Mouse (Mus musculus) cerebellum, adult (tissue): ENCODE results near the gene Noxred1.
A peak's percentile ranks its signal among the peaks of the same experiment; 100 is the strongest.
"Not testable (repeated sequence)": the region's sequence is repeated elsewhere in the genome, so short reads cannot be mapped to it uniquely, and the experiment has no call there.

Experiments
- ATAC-seq: cut with Nextera tagmentation; 2 replicates; pipeline ENCODE4 v1.9.2; 2017; ENCODE audit warnings: mild to moderate bottlenecking, moderate library complexity, mixed read lengths; ENCODE audit not compliant: insufficient number of reproducible peaks, low FRiP score, low TSS enrichment

The Noxred1 gene

GRCm38 (mm10) chr12:87238632-87239031, at the start of gene Noxred1:
Gene Noxred1, minus strand, starts transcription at chr12:87238732.
- no peak for ATAC-seq

DNA sequence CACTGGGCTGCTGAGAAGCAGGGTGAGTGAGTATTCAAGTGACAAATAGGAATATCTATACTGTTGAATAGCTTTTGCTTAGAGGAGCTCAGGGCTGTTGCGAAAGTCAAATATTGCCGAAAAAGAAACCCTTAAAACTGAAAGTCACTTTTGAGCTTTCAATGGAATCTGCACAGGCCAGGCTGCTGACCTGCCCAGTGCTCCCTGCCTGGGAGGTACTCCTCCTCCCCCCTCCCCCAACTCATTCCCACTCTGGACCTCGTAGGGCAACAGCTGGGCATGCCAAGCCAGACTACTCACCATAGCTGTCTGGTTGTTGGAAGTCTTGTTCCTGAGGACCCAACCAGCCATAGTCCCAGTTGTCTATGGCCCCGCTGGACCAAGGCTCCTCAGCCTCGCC, 46.2 kb upstream of the Noxred1 start:
- no peak for ATAC-seq

- no peak for ATAC-seq
Measured at GRCm38 (mm10) chr12:87284268-87284667, 45.7 kb upstream of the Noxred1 start.

DNA sequence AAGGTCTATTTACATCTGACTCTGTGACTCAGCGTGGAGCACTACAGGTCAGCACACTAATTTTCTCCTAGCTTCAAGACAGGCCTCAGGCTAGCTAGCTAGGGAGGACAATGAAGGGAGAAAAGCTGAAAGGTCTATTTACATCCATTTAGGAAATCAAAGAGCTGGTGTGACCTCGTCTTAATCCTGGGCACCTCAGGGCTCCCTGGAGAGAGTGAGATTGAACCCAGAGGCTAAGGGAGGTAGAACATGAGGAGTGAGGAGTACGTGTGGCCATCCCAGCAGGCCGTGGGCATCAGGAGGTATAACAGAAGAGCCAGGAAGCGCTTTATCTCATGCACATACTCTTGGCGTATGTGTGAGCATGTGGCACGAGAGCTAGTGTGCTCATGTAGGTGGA, 45.2 kb upstream of the Noxred1 start:
- ATAC-seq = no peak

DNA sequence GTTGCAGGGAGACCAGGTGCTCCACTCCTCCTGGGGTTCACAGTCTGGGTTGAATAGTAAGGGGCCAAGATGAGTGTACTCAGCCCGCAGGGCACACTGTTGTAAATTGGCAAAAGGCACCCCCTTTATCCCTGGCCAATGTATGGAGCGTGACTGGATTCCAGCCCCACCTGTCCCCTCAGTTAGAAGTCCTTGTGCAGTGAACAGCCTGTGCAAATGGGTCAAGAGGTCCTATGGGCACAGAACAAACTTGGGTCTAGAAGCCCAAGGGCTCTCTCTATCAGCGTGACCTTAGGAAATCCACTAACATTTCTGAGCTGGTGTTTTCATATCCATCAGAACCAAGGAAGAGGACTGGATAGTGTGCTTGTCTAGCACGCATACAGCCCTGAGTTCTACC, 44.2 kb upstream of the Noxred1 start:
- ATAC-seq = no peak

- no peak for ATAC-seq
Measured at GRCm38 (mm10) chr12:87281766-87282165, 43.2 kb upstream of the Noxred1 start.

- ATAC-seq = no peak
Measured at GRCm38 (mm10) chr12:87279879-87280278, 41.3 kb upstream of the Noxred1 start.

- no peak for ATAC-seq
Measured at GRCm38 (mm10) chr12:87279350-87279749, 40.8 kb upstream of the Noxred1 start.

- ATAC-seq = no peak
Measured at GRCm38 (mm10) chr12:87278118-87278730, 39.7 kb upstream of the Noxred1 start.

DNA sequence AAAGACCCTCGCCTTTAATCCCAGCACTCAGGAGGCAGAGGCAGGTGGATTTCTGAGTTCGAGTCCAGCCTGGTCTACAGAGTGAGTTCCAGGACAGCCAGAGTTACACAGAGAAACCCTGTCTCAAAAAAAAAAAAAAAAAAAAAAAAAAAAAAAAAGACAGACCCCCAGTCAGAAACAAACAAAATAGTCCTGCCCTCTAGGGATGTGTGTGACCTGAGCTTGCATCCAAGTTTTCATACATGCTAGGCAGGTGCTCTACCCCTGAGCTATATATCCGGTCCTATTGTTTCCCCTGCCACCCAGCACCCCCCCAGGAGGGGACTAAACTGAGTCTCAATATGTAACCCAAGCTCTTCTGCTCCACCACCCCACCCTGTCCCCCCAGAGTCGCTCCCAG, 38.7 kb upstream of the Noxred1 start:
- not testable (repeated sequence) for ATAC-seq

GRCm38 (mm10) chr12:87274853-87275831, 36.6 kb upstream of the Noxred1 start:
- ATAC-seq = no peak

- no peak for ATAC-seq
Measured at GRCm38 (mm10) chr12:87267682-87268081, 29.1 kb upstream of the Noxred1 start.

DNA sequence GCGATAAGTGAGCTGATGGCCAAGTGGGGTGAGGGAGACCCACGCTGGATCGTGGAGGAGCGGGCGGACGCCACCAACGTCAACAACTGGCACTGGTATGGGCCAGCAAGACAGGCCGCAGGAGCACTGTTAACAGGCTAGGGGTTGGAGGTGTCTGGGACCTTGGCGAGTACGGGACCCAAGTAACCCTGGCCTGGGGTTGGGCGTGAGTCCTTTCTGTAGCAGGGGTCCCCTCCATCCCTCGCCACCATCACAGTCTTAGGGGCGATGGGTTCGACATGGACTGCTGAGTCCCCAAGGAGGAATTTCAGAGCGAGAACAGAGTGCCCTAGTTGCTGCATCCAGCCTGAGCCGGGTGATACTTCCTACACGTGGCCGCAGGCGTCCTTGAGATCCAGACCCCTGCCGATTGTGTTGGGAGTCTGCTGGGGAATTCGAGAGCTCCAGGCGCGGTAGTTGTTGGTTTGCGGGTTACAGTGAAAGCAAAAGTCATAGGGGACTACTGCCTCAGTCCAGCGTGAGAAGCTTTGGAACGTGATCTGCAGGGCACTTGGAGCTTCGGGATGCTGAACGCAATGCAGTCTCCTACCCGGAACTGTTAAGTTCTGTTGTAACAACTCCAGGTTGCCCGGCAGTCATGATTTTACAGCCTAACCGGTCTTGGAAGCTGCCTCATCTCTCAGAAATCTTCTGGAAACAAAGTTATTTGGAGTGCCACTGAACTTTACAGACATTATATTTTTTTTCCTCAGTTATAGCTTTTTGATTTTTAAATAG, 28.5 kb upstream of the Noxred1 start:
- no peak for ATAC-seq

DNA sequence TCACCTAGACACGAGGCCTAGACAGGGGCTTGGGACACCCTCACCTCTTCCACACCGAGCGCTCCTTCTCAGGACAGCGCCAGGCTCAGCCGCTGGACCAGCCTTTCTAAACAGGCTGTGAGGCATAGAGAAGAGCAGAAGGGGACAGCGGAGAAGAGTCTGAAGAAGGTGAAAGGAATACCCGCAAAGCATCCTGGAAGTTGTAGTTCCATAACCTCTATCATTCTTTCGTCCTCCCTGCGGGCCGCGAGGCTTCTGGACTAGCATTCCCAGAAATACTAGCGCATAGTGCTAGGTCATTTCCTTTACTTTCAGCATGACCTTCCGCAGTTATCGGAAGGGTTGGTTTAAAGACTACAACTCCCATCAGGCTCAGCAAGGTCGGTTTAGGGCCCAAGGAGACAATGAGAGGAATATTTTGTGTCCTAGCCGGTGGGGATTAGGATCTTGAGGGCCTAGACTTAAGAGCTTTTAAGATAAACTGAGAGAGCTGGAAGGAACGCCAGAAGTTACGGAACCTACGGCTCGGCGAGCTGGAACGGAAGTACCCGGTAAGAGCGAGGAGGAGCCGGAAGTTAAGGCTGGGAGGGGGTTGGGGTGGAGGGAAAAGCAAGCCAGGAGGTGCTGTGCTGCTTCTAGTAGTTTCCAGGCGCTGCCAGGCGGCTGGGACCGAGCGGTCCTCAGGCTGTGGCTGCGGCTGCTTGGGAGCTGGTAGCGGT, 27.7 kb upstream of the Noxred1 start, which contains the start of the genes Vipas39 and Ahsa1:
Gene Vipas39, minus strand, starts transcription at position 149 of the 719 bp plus-strand sequence.
Gene Ahsa1, plus strand, starts transcription at position 372 of the 719 bp plus-strand sequence.
- ATAC-seq = peak; percentile 96

GRCm38 (mm10) chr12:87265444-87265843, 26.9 kb upstream of the Noxred1 start:
- no peak for ATAC-seq

GRCm38 (mm10) chr12:87260562-87260961, 22.0 kb upstream of the Noxred1 start:
- no peak for ATAC-seq

- ATAC-seq = no peak
Measured at GRCm38 (mm10) chr12:87256629-87257028, 18.1 kb upstream of the Noxred1 start.

- no peak for ATAC-seq
Measured at GRCm38 (mm10) chr12:87253878-87254277, 15.3 kb upstream of the Noxred1 start.

DNA sequence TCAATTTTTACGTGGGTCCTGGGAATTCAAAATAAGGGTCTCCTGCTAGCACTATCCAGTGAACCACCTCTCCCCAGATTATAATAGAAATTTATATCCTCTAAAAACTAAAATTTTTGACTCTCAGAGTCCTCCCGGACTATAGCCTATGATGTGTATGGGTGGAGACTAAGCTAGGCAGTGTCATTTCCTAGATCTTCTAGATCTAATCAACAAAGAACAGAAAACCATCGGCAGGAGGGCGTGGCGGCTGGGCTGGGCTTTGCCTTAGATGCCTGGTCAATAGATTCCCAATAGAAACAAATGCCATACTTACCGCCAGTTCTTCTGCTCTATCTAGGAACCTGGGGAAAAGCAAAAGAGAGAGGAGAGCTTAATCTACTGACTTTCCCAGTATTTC, 11.6 kb upstream of the Noxred1 start:
- ATAC-seq = no peak

DNA sequence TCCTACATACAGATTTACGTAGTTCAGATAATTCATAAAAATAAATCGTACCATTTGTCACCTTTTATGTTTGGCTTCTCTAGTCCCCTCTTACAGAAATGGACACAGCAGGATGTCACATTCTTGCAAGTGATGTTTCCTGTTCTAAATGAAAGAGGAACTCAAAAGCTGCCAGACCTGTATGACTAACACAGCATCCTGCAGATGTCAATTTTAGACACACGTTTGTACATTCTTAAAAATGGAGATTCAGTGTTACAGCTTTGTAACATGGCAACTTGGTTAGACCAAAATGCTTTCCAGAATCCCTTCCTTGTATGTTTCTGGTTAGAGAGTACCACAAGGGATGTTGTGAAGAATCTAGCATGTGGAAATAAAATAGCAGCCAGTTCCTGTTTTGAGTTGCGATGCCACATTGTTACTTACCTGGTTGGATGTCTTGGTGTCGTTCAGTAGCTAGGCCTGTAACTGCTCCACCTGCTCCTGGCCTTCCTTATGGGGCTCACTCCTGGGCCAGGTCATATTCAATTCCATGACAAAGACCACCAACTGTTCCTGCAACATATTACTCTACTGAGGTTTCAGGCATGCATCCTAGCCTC, 1.5 kb downstream of the Noxred1 start:
- ATAC-seq = no peak
